Mouse (Mus musculus) left cerebral cortex, adult 2 months (tissue): ENCODE measurements around the gene Prkd3. TPM values are rescaled to one million over a fixed set of nuclear protein-coding genes. Genes with fewer than 3 reads are reported as not detected.
A peak's percentile ranks its signal among the peaks of the same experiment; 100 is the strongest.

ENCODE experiments used
- DNase-seq, 2 experiments: peaks; one replicate each; pipeline ENCODE4 v3.0.0; 2021 to 2022; ENCODE audit warnings: low spot score in 2 of 2, mixed read lengths in 1 of 2; ENCODE audit errors: extremely low spot score in 1 of 2
- H3K27ac ChIP-seq: fragments of 200-600 bp; 2 replicates; pipeline ENCODE4 v1.8.1; 2022
- H3K4me3 ChIP-seq: fragments of 200-600 bp; 2 replicates; pipeline ENCODE4 v1.8.1; 2022
- CTCF ChIP-seq: fragments of 200-600 bp; IDR thresholded peaks from 2 replicates; pipeline ENCODE4 v1.8.1; 2022; ENCODE audit warnings: antibody characterized with exemption, mild to moderate bottlenecking, moderate library complexity
- intact Hi-C: fragments of 180-260 bp; cut with DNase I; formaldehyde crosslinking; loops from one replicate; pipeline ENCODE4 v1.15.1; 2025
- total RNA-seq, 2 experiments: library from RNA; stranded (reverse); gene quantifications; 2 replicates each; pipeline ENCODE4 v1.2.3; 2021

Gene Prkd3
- total RNA-seq, 2 experiments from 2014 or later: 9.3 to 10.9 TPM

- intact Hi-C loops: no loop called here
- DNase-seq: no peak
- H3K27ac ChIP-seq: no peak overlapping the region
Measured at GRCm38 (mm10) chr17:79032782-79033181, 12.2 kb upstream of the Prkd3 start.

GRCm38 (mm10) chr17:79031569-79031968, 11.0 kb upstream of the Prkd3 start:
- Histone ChIP-seq H3K4me3 (no peak overlapping the region), H3K27ac (no peak overlapping the region)
- intact Hi-C loops: no loop called here
- TF ChIP-seq CTCF: no peak
- no peak for DNase-seq

More at GRCm38 (mm10) chr17:79032782-79033181, 12.2 kb upstream of the Prkd3 start:
- H3K4me3 ChIP-seq: no peak overlapping the region
- TF ChIP-seq CTCF: no peak

GRCm38 (mm10) chr17:79029226-79029625, 8.6 kb upstream of the Prkd3 start:
- no peak for DNase-seq
- TF ChIP-seq CTCF: no peak
- H3K27ac ChIP-seq: no peak overlapping the region
- H3K4me3 ChIP-seq: no peak overlapping the region
- intact Hi-C loops: no loop called here

- no peak for DNase-seq
- Histone ChIP-seq H3K27ac (no peak overlapping the region), H3K4me3 (no peak overlapping the region)
- TF ChIP-seq CTCF: no peak
- intact Hi-C loops: no loop called here
Measured at GRCm38 (mm10) chr17:79024544-79024943, 3.9 kb upstream of the Prkd3 start.

GRCm38 (mm10) chr17:79022746-79023145, 2.1 kb upstream of the Prkd3 start:
- Histone ChIP-seq H3K4me3 (no peak overlapping the region), H3K27ac (no peak overlapping the region)
- intact Hi-C loops: no loop called here
- no peak for TF ChIP-seq CTCF
- DNase-seq: no peak

- Histone ChIP-seq H3K27ac (no peak overlapping the region), H3K4me3 (peak overlapping the region; percentile 63)
- no peak for TF ChIP-seq CTCF
- intact Hi-C loops: no loop called here
- no peak for DNase-seq
Measured at GRCm38 (mm10) chr17:79020984-79021335, 344 bp upstream of the Prkd3 start.

GRCm38 (mm10) chr17:79019726-79020207, 849 bp downstream of the Prkd3 start:
- TF ChIP-seq CTCF: no peak
- peak overlapping the region; percentile 63 for H3K4me3 ChIP-seq
- intact Hi-C loops: no loop called here
- DNase-seq: no peak
- peak overlapping the region; percentile 76 for H3K27ac ChIP-seq

- Histone ChIP-seq H3K4me3 (no peak overlapping the region), H3K27ac (no peak overlapping the region)
- no peak for TF ChIP-seq CTCF
- intact Hi-C loops: no loop called here
- DNase-seq: no peak
Measured at GRCm38 (mm10) chr17:79018422-79018821, 2.2 kb downstream of the Prkd3 start.

- TF ChIP-seq CTCF: no peak
- Histone ChIP-seq H3K4me3 (no peak overlapping the region), H3K27ac (no peak overlapping the region)
- intact Hi-C loops: no loop called here
- DNase-seq: no peak
Measured at GRCm38 (mm10) chr17:79015831-79016230, 4.8 kb downstream of the Prkd3 start.

GRCm38 (mm10) chr17:79014911-79015685, 5.5 kb downstream of the Prkd3 start:
- H3K4me3 ChIP-seq: no peak overlapping the region
- intact Hi-C loops: no loop called here
- no peak overlapping the region for H3K27ac ChIP-seq
- no peak for DNase-seq
- no peak for TF ChIP-seq CTCF

GRCm38 (mm10) chr17:79013625-79014024, 7.0 kb downstream of the Prkd3 start:
- H3K4me3 ChIP-seq: no peak overlapping the region
- intact Hi-C loops: no loop called here
- no peak for TF ChIP-seq CTCF

GRCm38 (mm10) chr17:78999745-79000270, 20.8 kb downstream of the Prkd3 start:
- H3K4me3 ChIP-seq: no peak overlapping the region
- intact Hi-C loops: no loop called here
- no peak for TF ChIP-seq CTCF
- no peak overlapping the region for H3K27ac ChIP-seq
- DNase-seq: no peak

More at GRCm38 (mm10) chr17:79013625-79014024, 7.0 kb downstream of the Prkd3 start:
- H3K27ac ChIP-seq: no peak overlapping the region
- DNase-seq: no peak

GRCm38 (mm10) chr17:78999189-78999588, 21.4 kb downstream of the Prkd3 start:
- no peak for DNase-seq
- intact Hi-C loops: no loop called here
- H3K27ac ChIP-seq: no peak overlapping the region
- no peak overlapping the region for H3K4me3 ChIP-seq
- TF ChIP-seq CTCF: no peak
